Mouse (Mus musculus): ENCODE data around the gene Il21r.

Gene Il21r

DNA sequence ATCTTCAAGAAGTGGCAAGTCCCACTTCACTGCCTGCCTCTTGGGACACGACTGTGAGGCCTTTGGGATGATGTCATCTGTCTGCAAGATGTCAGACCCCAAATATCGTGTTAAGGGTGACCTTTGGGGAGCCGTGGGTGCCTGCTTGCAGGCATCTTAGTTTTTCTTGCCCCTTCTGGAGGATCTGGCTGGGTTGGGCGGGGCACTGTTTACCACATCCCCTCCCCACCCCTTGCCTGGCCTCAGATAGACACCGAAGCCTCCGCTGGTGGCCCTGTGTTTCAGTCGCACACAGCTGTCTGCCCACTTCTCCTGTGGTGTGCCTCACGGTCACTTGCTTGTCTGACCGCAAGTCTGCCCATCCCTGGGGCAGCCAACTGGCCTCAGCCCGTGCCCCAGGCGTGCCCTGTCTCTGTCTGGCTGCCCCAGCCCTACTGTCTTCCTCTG lies at the start of gene Il21r:
Il21r (plus strand) TSS at position 245 of the 447 bp plus-strand sequence.
- no peak for DNase-seq (ENCODE audit: low spot score)

DNA sequence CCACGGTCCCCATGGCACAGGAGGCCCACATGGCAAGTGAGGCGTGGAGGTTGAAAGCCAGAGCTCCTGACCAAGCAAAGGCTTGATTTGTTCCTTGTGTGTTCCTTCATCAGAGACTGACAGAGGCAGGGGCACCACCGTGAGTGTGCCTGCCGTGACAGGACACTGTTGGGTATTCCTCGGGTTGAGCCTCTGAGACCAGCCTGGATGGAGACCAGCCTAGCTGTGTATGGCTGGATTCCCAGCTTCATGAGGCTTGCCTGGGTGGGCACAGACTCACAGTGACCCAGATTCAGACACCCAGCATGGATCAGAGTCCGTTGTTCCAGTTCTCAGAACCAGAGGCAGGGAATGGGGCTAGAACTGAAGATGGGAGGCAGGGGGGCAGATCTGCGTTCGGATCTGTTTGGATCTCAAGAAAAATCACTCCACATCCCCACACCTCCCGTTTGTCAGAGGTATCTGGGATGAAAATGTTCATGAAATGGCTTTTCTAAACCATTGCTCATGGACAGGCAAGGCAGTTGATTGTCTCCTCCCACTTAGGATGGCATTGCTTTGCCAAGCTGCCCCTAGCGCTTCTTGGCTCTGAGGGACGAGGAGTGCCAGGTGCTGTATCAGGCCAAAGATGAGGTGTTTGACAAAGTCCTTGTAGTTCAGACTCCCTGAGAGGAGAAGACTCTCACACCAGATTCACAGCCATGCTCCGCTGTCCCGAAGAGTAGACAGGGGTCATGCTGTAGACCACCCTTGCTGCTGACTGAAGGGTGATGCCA lies 49.4 kb upstream of the Il21r start:
- DNase-seq (ENCODE audit: low spot score), result no peak

DNA sequence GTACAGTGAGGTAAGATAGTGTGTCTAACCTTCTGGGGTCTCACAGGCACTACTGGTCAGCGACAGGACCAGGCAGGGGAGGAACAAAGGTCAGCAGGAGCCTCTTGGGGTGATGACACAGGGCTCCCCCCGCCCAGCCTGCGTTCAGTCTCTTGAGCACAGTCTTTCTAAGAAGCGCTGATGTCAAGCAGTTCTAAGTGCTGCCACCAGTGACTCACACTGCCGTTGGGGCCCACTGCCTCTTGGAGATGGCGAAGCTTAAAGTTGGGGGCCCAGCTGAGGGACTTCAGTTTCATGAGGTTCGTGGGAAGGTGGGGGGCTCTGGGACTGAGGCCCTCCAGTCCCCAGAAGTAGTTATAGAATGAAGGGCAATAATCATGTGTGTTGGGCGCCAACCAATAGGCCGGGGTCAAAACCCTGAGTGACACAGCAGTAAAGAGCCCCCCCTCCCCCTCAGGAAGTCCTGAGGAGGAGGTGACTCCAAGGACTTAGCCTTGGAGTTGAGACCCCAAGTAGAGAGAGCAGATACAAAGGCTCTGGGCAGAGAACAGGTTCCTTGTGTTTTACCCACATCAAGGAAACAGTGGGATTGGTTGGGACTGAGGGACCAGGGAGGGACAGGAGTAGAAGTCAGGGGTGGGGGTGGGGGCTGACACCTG lies 48.6 kb upstream of the Il21r start:
- DNase-seq (ENCODE audit: low spot score), result no peak

DNA sequence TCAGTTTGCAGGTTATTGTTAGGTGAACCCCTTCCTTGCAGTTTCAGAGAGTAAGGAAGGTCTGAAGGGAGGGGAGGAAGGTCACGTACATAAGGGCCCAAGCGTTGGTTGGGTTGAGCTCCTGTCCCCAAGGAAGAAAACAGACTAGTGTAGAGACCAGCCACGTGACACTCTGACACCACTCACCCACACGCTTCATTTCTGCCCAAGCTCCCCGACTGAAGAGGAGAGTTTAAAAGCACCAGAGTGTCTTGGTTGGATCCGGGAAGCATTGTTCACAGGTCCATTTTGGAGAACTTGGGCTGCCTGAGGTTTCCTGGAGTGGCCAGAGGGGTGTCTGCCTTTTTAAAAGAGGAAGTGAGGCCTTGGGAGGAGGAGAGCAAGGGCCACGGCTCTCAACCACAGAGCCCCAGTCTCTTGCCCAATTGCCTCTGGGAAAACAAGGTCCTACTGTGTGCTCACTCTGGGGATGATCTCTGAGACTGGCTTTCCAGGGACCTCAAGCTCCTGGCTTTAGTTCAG lies 47.8 kb upstream of the Il21r start:
- no peak for DNase-seq (ENCODE audit: low spot score)

DNA sequence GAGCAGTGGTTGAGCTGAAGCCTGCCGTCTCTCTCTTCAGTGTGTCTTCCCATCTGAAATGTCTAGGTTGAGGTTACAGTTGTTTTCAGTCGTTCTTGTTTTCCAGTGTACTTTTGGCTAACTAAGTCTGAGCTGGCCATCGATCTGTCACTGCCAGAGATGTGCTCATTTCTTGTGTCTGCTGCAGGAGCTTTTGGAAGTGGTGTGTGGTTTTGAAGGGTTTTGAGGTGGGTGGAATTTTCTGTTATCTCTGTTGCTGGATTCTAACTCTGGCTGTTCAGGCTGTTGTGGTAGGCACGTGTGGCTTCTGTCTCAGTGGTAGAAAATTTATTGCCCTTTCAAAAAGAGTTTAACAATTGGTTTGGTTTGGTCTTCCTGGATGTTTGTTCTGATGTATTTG lies 47.1 kb upstream of the Il21r start:
- no peak for DNase-seq (ENCODE audit: low spot score)

DNA sequence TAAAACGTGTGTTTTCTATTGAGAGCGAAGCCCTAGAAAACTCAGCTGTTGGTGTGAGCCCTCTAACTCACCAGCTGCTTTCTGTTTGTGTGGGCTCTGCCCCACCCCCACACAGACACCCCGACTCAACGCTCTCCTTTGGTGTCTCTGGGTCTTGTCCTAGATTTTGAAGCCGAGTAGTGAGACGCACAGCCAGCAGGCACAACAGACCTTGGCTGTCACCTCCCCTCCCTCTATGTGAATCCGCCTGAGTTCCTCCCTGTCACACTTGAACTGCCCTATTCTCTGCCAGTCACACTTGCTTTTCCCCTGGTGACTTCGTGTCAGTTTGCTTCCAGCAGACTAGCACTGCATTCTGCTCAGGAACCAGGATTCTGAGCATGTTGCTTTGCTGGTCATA lies 46.4 kb upstream of the Il21r start:
- no peak for DNase-seq (ENCODE audit: low spot score)

DNA sequence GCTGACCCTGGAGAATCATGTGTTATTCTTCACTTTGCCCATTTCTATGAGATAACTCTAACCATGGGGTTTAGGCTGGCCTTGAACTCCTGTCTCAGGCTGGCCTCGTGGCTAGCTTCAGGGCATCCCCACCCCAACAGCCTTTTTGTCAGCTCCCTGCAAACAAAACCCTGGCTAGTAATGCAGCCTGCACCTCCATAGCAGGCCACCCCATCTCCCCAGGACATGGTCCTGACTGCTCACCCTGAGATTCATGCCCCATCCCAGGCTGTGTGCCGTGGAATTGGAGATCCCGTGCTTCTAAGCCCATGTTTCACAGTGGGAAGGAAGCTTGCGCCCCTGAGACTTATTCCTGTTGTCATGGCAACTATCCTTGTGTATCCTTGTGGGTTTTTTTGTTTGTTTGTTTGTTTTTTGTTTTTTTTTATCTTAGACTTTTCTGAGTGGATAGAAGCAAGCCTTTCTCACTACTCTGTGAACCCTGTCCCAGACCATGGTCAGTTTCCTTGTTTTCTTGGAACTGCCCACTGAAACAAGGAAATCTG lies 44.8 kb upstream of the Il21r start:
- no peak for DNase-seq (ENCODE audit: low spot score)

DNA sequence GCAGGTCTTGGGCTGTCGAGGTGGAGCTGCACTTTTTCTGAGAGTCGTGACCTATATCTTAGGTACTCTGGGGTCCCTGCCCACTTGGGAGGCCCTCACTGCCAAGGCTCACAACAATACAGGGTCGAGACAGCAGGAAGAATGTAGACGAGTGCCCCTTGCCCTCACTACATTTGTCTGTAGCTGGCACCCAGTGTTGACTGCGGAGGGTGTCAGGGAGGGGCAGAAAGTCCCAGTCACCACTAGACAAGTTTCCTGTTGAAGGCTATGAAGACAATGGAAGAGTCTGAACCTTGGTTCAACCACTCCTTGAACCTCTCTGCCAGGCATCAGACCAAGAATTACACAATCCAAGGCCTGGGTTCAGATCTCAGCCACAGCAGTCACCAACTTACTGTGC lies 44.2 kb upstream of the Il21r start:
- DNase-seq (ENCODE audit: low spot score), result no peak

DNA sequence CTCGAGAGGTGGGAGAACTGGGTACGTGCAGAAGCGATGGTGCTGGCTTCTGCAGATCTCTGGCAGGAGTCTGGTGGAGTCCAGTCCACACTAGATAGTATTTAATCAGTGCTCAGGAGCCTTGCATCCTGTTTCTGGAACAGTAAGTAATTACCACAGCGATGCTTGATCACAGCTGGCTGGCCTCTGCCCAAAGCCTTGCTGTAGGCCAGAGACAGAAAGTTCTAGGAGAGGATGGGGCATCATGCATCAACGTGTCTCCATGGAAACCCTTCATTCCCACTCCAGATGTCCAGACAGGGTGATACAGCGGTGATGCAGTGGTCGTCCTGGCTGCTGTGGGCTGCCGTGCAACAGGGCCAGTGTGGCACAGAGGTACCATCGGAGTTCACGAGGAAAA lies 43.7 kb upstream of the Il21r start:
- no peak for DNase-seq (ENCODE audit: low spot score)

DNA sequence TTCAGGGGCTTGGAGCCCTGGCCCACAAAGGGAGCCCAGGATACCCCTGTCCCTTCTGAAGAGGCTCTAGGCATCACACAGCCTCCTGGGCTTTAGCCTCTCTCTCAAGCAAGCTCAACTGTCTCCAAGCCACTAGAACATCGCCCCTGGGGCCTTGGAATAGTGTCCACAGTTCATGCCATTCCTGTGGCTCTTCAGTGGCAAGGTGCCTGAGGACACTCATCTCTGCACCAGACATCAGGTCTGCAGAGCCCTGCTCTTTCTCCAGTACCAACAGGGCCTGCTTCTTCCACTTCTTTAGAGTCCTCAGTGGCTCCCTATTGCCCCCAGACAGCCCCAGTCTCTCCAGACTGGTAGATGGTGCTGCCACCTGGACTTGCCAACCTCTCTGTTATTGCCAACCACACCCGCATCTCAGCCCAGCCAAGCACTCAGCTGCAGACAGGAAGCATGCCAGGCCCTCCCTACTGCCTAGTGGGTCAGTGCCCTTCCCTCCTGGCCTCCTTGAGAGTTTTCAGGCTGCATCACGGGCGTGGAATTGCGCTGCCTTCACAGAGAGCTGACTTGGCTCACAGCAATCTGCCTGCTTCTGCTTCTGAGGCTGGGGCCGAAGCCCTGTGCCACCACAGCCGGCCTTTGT lies 43.0 kb upstream of the Il21r start:
- no peak for DNase-seq (ENCODE audit: low spot score)

DNA sequence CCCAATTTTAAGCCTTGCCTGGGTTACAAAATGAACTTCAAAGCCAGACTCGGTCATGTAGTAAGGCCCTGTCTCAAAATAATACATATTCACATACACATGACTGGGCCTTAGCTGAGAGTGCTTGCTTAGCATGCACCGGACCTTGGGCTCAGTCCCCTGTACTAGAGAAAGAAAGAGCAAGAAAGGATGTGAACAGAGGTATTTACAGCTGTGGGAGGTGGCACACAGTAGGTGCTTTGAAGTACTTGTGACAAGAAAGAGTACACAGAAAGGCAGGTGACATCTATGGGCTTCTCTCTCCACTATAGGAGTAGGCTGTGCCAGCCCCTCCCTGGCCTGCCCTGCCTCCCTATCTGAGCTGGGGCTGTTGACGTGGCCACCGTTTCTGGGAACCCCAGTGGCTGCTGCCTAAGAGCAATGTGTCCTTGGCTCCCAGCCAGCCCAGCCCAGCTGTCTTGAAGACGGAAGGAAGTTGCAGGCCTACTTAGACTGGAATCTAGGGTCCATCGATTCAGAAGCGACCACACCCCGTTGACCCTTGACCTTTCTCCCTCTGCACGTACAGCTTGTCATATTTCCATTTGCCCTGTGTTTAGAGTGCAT lies 42.0 kb upstream of the Il21r start:
- peak; percentile 86 for DNase-seq (ENCODE audit: low spot score)

DNA sequence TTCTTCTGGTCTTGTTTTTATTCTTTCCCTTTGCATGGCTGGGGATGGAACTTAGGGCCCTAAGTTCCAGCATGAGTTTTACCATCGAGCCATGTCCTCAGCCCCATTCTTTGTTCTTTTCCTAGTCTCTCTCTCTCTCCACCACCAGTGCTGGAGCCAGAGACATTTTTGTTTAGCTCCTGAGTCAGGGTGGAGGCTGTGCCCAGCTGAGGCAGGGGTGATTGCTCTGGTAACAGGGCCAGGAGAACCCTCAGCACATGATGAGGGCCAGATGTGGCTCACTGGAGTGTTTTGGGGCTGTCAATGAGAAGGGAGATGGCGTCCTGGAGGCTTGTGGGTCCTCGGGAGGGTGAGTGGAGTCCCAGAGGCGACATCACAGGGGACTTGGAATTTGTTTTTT lies 40.8 kb upstream of the Il21r start:
- no peak for DNase-seq (ENCODE audit: low spot score)

DNA sequence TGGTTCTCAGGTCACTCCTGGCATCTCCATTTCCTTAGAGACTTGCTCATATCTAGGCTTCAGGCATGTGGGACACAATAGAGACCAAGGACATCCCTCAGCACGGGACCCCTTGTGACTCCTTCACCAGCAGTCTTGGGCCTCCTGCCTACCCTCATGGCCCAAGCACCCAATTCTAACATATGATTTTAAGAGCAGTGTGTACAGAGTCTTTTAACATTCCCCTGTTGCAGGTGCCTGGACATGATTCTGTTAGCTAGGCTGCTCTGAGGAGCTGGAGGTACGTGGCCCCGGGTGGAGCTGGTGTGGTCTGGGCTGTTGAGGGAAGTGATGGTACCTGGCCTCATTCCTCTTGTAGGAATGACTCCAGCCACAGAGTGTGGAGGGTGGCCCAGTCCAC lies 40.1 kb upstream of the Il21r start:
- no peak for DNase-seq (ENCODE audit: low spot score)

DNA sequence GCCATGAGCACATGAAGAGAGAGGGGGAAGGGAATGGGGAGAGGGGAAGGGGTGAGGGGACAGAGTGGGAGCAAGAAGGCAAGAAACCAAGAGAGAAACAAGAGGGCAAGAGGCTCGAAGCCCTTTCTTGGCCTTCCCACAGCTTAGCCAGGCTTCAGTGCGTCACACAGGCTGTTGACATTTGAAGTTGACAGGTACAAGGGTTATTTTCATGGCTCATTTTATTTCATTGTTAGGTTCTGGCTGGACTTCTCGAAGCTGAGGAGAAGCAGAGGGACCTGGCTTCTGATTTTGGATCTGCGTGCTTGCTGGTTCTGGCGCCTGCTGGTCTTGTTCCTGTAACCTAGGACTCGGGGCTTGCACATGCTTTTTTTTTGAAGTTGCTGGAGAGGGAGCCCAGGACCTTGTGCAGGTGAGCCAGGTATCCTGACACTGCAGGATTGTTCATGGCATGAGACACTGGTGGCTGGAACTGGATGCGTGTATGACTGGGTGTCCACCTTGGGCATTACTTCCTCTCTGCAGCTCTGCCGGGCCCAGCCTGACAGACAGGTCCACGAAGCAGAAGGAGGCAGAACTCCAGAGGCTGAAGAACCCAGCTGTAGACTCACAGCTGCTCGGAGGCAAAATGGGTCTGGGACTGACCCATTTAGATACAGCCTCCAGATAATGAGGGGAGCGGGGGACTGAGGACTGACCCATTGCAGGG lies 38.8 kb upstream of the Il21r start:
- no peak for DNase-seq (ENCODE audit: low spot score)

DNA sequence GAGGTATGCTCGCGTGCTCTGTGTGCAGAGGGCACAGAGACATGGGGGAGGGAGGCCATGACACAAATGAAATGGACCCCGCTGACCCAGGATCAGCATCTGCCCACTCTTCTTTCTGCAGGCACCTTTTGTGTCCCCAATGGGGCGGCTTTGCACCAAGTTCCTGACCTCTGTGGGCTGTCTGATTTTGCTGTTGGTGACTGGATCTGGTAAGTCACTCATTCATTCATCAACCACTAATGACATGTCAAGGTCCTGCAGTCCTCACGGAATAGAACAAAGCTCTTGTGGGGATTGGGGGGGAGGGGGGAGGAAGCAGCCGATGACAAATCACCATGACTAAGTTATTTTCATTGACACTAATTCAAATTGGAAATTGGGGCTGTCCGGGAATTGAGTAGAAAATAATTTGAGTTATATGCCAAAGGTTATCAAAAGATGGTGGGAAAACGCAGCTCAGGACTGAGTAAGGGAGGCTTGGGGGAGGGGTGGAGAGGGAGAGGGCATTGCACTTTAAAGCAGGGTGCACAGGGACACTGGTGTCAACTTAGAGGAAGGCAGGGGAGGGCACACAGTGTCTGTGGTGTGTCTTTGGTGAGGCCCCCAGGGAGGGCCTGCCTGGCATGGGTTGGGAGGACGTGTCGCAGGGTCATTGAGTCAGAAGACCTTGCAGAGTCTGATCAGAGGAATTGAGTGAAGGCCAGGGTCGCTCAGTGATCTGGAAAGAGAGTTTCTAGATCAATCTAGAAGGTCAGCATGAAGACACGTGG lies 37.5 kb upstream of the Il21r start:
- DNase-seq (ENCODE audit: low spot score), result no peak

DNA sequence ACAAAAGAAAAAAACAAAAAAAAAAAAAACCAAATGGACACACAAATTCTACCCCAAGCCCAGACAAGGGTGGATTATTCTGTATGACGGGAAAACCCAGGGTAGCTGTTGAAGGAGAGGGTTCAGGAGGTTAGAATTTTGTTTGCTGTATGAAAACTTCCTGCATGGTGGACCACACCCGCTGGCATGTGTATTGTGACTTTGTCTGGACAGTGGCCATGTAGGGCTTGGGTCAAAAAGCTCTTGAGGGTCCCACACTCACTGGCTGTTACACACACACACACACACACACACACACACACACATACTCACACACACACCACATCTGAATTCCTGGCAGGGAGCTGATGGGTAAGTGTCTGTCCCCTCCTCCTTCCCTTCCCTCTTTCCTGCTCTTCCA lies 36.8 kb upstream of the Il21r start:
- DNase-seq (ENCODE audit: low spot score), result no peak

DNA sequence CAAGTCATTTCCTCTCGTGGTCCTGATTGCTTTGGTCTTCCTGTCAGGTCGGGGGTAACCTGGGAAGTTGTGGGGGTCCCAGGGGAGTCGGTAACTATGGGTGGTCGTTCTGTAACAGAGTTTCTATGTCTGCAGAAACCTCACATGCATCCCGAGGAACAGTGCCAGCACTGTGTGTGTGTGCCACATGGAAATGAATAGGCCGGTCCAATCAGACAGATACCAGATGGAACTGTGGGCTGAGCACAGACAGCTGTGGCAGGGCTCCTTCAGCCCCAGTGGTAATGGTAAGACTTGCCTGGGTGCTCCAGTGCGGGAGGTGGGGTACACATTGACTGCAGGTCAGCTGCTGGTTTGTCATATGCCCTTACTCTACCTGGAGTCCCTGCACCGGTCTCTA lies 34.3 kb upstream of the Il21r start:
- DNase-seq (ENCODE audit: low spot score), result no peak

DNA sequence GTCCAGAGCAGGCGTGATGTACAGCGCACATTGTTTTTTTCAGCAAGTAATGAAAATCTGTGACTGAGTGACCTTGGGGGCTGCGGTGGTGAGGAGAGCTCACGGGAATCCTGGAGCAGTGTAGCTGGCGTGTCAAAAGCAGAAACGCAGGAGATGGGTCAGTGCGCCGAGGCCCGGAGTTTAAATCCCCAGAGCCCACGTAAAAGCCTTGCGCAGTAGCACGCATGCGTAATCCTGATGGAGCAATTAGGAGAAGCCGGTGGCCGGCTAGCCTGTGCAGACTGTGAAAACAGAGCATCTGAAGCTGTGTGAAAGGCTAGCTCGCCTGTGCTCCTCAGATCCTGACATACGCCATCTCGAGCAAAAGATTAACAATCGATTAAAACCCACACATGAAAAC lies 31.3 kb upstream of the Il21r start:
- no peak for DNase-seq (ENCODE audit: low spot score)

DNA sequence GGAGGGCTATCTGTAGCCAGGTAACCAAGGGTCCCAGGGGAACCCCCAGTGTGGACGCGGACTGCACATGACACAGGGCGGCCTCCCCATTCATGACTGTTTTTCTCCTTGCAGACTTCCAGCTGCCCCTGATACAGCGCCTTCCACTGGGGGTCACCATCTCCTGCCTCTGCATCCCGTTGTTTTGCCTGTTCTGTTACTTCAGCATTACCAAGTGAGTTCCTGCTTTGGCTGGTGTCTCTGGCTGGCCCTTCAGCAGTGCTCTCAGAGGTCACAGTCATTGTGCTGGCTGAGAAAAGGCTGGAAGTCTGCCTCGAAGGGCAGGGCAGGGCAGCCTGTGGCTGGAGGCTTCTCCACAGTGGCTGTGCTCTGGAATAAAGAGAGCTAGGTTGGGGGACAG lies 30.5 kb upstream of the Il21r start:
- DNase-seq (ENCODE audit: low spot score), result no peak

DNA sequence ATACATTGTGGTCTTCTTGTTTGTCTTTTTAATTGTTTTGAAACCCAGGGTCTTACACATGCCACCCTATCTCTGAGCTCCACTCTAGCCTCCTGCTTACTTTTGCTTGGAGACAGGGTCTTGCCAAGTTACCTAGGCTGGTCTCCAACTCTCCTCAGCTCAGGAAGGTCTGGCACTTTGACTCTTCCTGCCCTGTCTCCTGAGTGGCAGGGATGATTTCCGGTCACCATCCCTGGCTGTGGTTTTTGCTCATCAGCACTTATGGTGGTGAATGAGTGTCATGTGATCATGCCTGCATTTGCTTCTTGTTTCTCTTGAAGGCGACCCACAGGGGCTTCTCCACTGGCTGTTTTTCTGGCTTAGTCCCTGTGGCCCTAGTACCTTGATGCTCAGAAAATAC lies 29.4 kb upstream of the Il21r start:
- DNase-seq (ENCODE audit: low spot score), result no peak

DNA sequence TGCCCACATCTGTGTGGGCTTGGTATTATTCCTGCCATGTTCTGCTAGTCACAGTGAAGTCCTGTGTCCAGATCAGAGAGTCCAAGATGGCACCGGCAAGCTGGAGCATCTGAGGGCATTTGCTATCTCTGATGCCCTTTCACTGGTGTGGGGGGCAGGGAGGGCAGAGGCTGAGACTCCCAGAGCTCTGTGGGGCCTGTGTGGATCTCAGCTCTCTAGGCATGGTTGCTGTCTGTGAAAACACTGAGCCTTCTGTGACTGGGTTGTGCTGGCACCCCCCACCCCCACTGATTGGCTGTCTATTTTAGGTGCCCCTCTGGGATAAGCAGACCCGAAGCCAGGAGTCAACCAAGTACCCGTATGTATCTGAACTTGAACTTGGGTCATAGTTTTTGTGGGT lies 28.4 kb upstream of the Il21r start:
- no peak for DNase-seq (ENCODE audit: low spot score)
